In genomic region chr9:44113105-44113789, GRCm38 (mm10) we compare ENCODE assay signal across 8 mouse cellular contexts. TPM values are rescaled to one million over a fixed set of nuclear protein-coding genes. Genes with fewer than 3 reads are reported as not detected.
DNase-seq lines count a peak whose midpoint lies in the region; ATAC-seq and TF ChIP-seq lines count a peak whose summit lies in the region.

TSS of gene Gm49380 (minus strand) at chr9:44113500.
TSS of gene Rnf26 (minus strand) at chr9:44113517.

- peak within 1 kb of the TSS; percentile 91 for H3K4me3 ChIP-seq in ES-Bruce4 (ENCODE audit: low read depth, low read length)
- peak within 1 kb of the TSS; percentile 74 for H3K4me3 ChIP-seq in forebrain, embryonic 13.5 days
- peak within 1 kb of the TSS; percentile 88 for H3K4me3 ChIP-seq in liver, postnatal 0 days (ENCODE audit: low read depth, low read length)
- H3K4me3 ChIP-seq in neural tube, embryonic 14.5 days (ENCODE audit: low read depth, low read length): peak within 1 kb of the TSS; percentile 71

- peak within 1 kb of the TSS; percentile 20; the same call in 1 of the 2 replicates for H3K27ac ChIP-seq in ES-Bruce4 (ENCODE audit: insufficient read depth, low read length)
- H3K27ac ChIP-seq in forebrain, embryonic 13.5 days: peak within 1 kb of the TSS; percentile 48; the same call in 1 of the 2 replicates
- peak within 1 kb of the TSS; percentile 67 for H3K27ac ChIP-seq in liver, postnatal 0 days (ENCODE audit: low read depth)
- 0 out of 2 replicates have a peak within 1 kb of the TSS, but pooled peaks have one; percentile 16 for H3K27ac ChIP-seq in neural tube, embryonic 14.5 days (ENCODE audit: low read depth, low read length)

- peak; percentile 98 for DNase-seq in heart, postnatal 10 days
- peak; percentile 95 for DNase-seq in large intestine, adult 2 months (ENCODE audit: low read depth, low spot score)
- peak; percentile 95 for DNase-seq in liver, postnatal 0 days
- DNase-seq in testis, postnatal 10 days (ENCODE audit: low spot score): peak; percentile 98

- H3K9me3 ChIP-seq in ES-Bruce4 (replicated peaks; ENCODE audit: control insufficient read depth, insufficient read depth, low read length, poor library complexity, severe bottlenecking): no peaks in the 10 kb centered on the region
- H3K9me3 ChIP-seq in forebrain, embryonic 13.5 days (replicated peaks): no peaks in the 10 kb centered on the region
- no peaks in the 10 kb centered on the region for H3K9me3 ChIP-seq in liver, postnatal 0 days (ENCODE audit: low read length)
- no peaks in the 10 kb centered on the region for H3K9me3 ChIP-seq in neural tube, embryonic 14.5 days (ENCODE audit: control insufficient read depth, low read length)

- no peak for TF ChIP-seq EP300 in ES-Bruce4 (IDR thresholded peaks at IDR 0.05; ENCODE audit: insufficient read depth, low read depth, low read length)
- no peak for TF ChIP-seq EP300 in liver, postnatal 0 days (IDR thresholded peaks at IDR 0.05; ENCODE audit: low read depth)

- H3K4me1 ChIP-seq in ES-Bruce4 (ENCODE audit: control insufficient read depth, insufficient read depth, low read length): no peaks in the 10 kb centered on the region
- H3K4me1 ChIP-seq in forebrain, embryonic 13.5 days: peaks cover 46% of the 10 kb centered on the region
- peaks cover 28% of the 10 kb centered on the region for H3K4me1 ChIP-seq in liver, postnatal 0 days (ENCODE audit: insufficient read depth)
- H3K4me1 ChIP-seq in neural tube, embryonic 14.5 days (ENCODE audit: control insufficient read depth, insufficient read depth, low read length): peaks cover 24% of the 10 kb centered on the region

- H3K27me3 ChIP-seq in ES-Bruce4 (ENCODE audit: control insufficient read depth, insufficient read depth, low read length, poor library complexity, severe bottlenecking): no peaks in the 10 kb centered on the region
- H3K27me3 ChIP-seq in forebrain, embryonic 13.5 days: no peaks in the 10 kb centered on the region
- H3K27me3 ChIP-seq in liver, postnatal 0 days (ENCODE audit: insufficient read depth, low read length): no peaks in the 10 kb centered on the region
- H3K27me3 ChIP-seq in neural tube, embryonic 14.5 days (ENCODE audit: control insufficient read depth, insufficient read depth, low read length): no peaks in the 10 kb centered on the region

- peak within 1 kb of the TSS; percentile 95 for H3K9ac ChIP-seq in ES-Bruce4 (ENCODE audit: low read depth, poor library complexity, severe bottlenecking)
- peak within 1 kb of the TSS; percentile 84 for H3K9ac ChIP-seq in forebrain, embryonic 13.5 days
- H3K9ac ChIP-seq in liver, postnatal 0 days (replicated peaks): peak within 1 kb of the TSS; percentile 92
- H3K9ac ChIP-seq in neural tube, embryonic 14.5 days (replicated peaks; ENCODE audit: low read depth, low read length): peak within 1 kb of the TSS; percentile 72

- TF ChIP-seq CTCF in ES-Bruce4 (IDR thresholded peaks at IDR 0.05; ENCODE audit: low read depth, low read length): no peak
- no peak for TF ChIP-seq CTCF in liver, postnatal 0 days (IDR thresholded peaks at IDR 0.05; ENCODE audit: low read depth)

- no peak for TF ChIP-seq POLR2A in ES-Bruce4 (IDR thresholded peaks at IDR 0.05; ENCODE audit: insufficient read depth, low read length)

- H3K4me2 ChIP-seq in forebrain, embryonic 13.5 days: peak within 1 kb of the TSS; percentile 65
- H3K4me2 ChIP-seq in liver, postnatal 0 days (ENCODE audit: low read depth, low read length): peak within 1 kb of the TSS; percentile 67
- peak within 1 kb of the TSS; percentile 41 for H3K4me2 ChIP-seq in neural tube, embryonic 14.5 days (ENCODE audit: low read depth, low read length)

- intact Hi-C loops in heart, postnatal 10 days (cut with DNase I): no loop called here

- peak; percentile 95 for ATAC-seq in cerebellum, adult (ENCODE audit: insufficient number of reproducible peaks, low FRiP score, low TSS enrichment)
- peak; percentile 97 for ATAC-seq in forebrain, embryonic 13.5 days
- peak; percentile 99 for ATAC-seq in liver, postnatal 0 days
- ATAC-seq in neural tube, embryonic 14.5 days (ENCODE audit: low read depth): peak; percentile 96

- 0 out of 2 replicates have a peak, but pooled peaks cover 3% of the 10 kb centered on the region for H3K36me3 ChIP-seq in ES-Bruce4 (ENCODE audit: control insufficient read depth, insufficient read depth, low read length, poor library complexity, severe bottlenecking)
- H3K36me3 ChIP-seq in forebrain, embryonic 13.5 days (ENCODE audit: poor library complexity, severe bottlenecking): peaks cover 6% of the 10 kb centered on the region; the same call in 1 of the 2 replicates
- H3K36me3 ChIP-seq in liver, postnatal 0 days (replicated peaks; ENCODE audit: insufficient read depth, low read length): peaks cover 8% of the 10 kb centered on the region; the same call in 1 of the 2 replicates
- no peaks in the 10 kb centered on the region; the same call in 1 of the 2 replicates for H3K36me3 ChIP-seq in neural tube, embryonic 14.5 days (ENCODE audit: control insufficient read depth, insufficient read depth, low read length)

- under 1% methylated on average over 50 of the region's 51 CpGs for WGBS in forebrain, embryonic 13.5 days
- WGBS in large intestine, adult 2 months: under 1% methylated on average over 50 of the region's 51 CpGs
- WGBS in liver, postnatal 0 days (ENCODE audit: insufficient replicate concordance): under 1% methylated on average over 49 of the region's 51 CpGs
- WGBS in neural tube, embryonic 14.5 days: under 1% methylated on average over 50 of the region's 51 CpGs

RNA-seq across cellular contexts. Expression of gene Gm49380, which starts in this region (rescaled TPM):
- polyA plus RNA-seq in ES-Bruce4 (2011; ENCODE audit: insufficient read depth, insufficient read length, low read depth, missing spikeins): 0.49 and 0.67 TPM in 2 replicates
- polyA plus RNA-seq in forebrain, embryonic 13.5 days (2015; fragmentation: Nextera tagmentation; extraction: Ambion mirVana): 0.19 TPM in 1 of 2 replicates, not detected in the other
- total RNA-seq in heart, postnatal 10 days (2021): under 1 TPM; 0.10 to 0.12 TPM
- polyA plus RNA-seq in large intestine, adult 2 months (2012; rRNA removed): not detected in 2 replicates
- polyA plus RNA-seq in liver, postnatal 0 days (2015; fragmentation: Nextera tagmentation; extraction: Ambion mirVana): not detected in 2 replicates
- polyA plus RNA-seq in neural tube, embryonic 14.5 days (2014; fragmentation: Nextera tagmentation; extraction: Ambion mirVana): 0.08 and 0.10 TPM in 2 replicates

RNA-seq across cellular contexts. Expression of gene Rnf26, which starts in this region (rescaled TPM):
- polyA plus RNA-seq in ES-Bruce4 (2011; ENCODE audit: insufficient read depth, insufficient read length, low read depth, missing spikeins): 34.1 and 34.3 TPM in 2 replicates
- polyA plus RNA-seq in forebrain, embryonic 13.5 days (2015; fragmentation: Nextera tagmentation; extraction: Ambion mirVana): 45.7 and 50.1 TPM in 2 replicates
- 10 to 100 TPM; 18.1 TPM for total RNA-seq in heart, postnatal 10 days (2021)
- polyA plus RNA-seq in large intestine, adult 2 months (2012; rRNA removed): 26.0 and 26.8 TPM in 2 replicates
- polyA plus RNA-seq in liver, postnatal 0 days (2015; fragmentation: Nextera tagmentation; extraction: Ambion mirVana): 17.9 and 18.8 TPM in 2 replicates
- 28.9 and 32.6 TPM in 2 replicates for polyA plus RNA-seq in neural tube, embryonic 14.5 days (2014; fragmentation: Nextera tagmentation; extraction: Ambion mirVana)

Comparison
In these comparisons a context has a peak if more than half of its experiments do, and no peak if none do; other contexts are left out.
1. Peak in every context shown above with its lines: DNase-seq, ATAC-seq, H3K4me3 ChIP-seq and H3K27ac ChIP-seq.
2. H3K27ac ChIP-seq: peak in every context shown above with its lines; median percentile 67 in liver, postnatal 0 days; 48 in forebrain, embryonic 13.5 days; 20 in ES-Bruce4; 16 in neural tube, embryonic 14.5 days.